Mouse (Mus musculus) forebrain, postnatal 0 days (tissue): ENCODE data around the gene Psmb5. TPM values are rescaled to one million over a fixed set of nuclear protein-coding genes. Genes with fewer than 3 reads are reported as not detected.

Source experiments
- ATAC-seq: fragments of 200-750 bp; cut with Nextera tagmentation; 2 replicates; pipeline ENCODE4 v1.8.0; 2017; ENCODE audit warnings: mild to moderate bottlenecking, moderate library complexity
- DNase-seq: peaks from one replicate; pipeline ENCODE4 v3.0.0-alpha.2; 2015
- H3K27ac ChIP-seq: fragments of 300-500 bp; sonication (generic); 2 replicates; pipeline ENCODE4 v1.5.1; 2014; ENCODE audit warnings: low read depth, mild to moderate bottlenecking, antibody characterized with exemption, low read length, moderate library complexity, mixed read lengths
- H3K27me3 ChIP-seq: fragments of 300-500 bp; sonication (generic); 2 replicates; pipeline ENCODE4 v1.6.1; 2014; ENCODE audit warnings: mild to moderate bottlenecking, low read length, mixed read lengths; ENCODE audit not compliant: insufficient read depth
- H3K36me3 ChIP-seq: fragments of 300-500 bp; sonication (generic); 2 replicates; pipeline ENCODE4 v1.6.1; 2014; ENCODE audit warnings: mild to moderate bottlenecking, moderate library complexity; ENCODE audit not compliant: insufficient read depth
- H3K4me1 ChIP-seq: fragments of 300-500 bp; sonication (generic); 2 replicates; pipeline ENCODE4 v1.6.1; 2014; ENCODE audit warnings: antibody characterized with exemption; ENCODE audit not compliant: insufficient read depth
- H3K4me2 ChIP-seq: fragments of 300-500 bp; sonication (generic); 2 replicates; pipeline ENCODE4 v1.6.1; 2014; ENCODE audit warnings: low read depth, mild to moderate bottlenecking, moderate library complexity
- H3K4me3 ChIP-seq: fragments of 300-500 bp; sonication (generic); 2 replicates; pipeline ENCODE4 v1.5.1; 2014; ENCODE audit warnings: low read depth, low read length, mixed read lengths
- H3K9ac ChIP-seq: fragments of 300-500 bp; sonication (generic); 2 replicates; pipeline ENCODE4 v1.6.1; 2014; ENCODE audit warnings: mild to moderate bottlenecking
- H3K9me3 ChIP-seq: fragments of 300-500 bp; sonication (generic); 2 replicates; pipeline ENCODE4 v1.6.1; 2016; ENCODE audit warnings: low read length
- CTCF ChIP-seq: sonication (generic); IDR thresholded peaks from 2 replicates; pipeline ENCODE4 v1.5.1; 2016; ENCODE audit warnings: antibody characterized with exemption, control low read depth, low read depth
- WGBS: fragments of 180-500 bp; shearing (Covaris S2); extraction: QIAGEN DNeasy Blood & Tissue Kit; methylation state at CpG from one replicate; pipeline ENCODE4 v1.1.7; 2014; 5-methylcytosine and 5-hydroxymethylcytosine counted together
- polyA plus RNA-seq: library from polyadenylated mRNA; unstranded; fragments of >200 nt; fragmentation: Nextera tagmentation; extraction: Ambion mirVana; gene quantifications from 2 replicates; pipeline ENCODE4 v1.2.1, GENCODE M21; 2015
- total RNA-seq: library from RNA; depleted of rRNA; stranded (reverse); fragments of >200 nt; gene quantifications from 2 replicates; pipeline ENCODE4 v1.2.3, GENCODE M21; 2014

Psmb5 gene
- total and polyA plus RNA-seq, 2 experiments from 2014 or later: 180 to 420 TPM

GRCm38 (mm10) chr14:54607226-54607625 lies 10.6 kb downstream of the Psmb5 start:
- no peaks in the 10 kb centered on the region for H3K9me3 ChIP-seq
- no peak for TF ChIP-seq CTCF
- WGBS: 59% methylated on average over 8 of the region's 8 CpGs
- no peaks in the 10 kb centered on the region for H3K36me3 ChIP-seq
- no peaks in the 10 kb centered on the region for H3K27me3 ChIP-seq
- DNase-seq (no peak), ATAC-seq (no peak)
- H3K4me2 ChIP-seq: no peak overlapping the region
- H3K4me1 ChIP-seq: peaks cover 16% of the 10 kb centered on the region; the same call in 1 of the 2 replicates
- H3K27ac ChIP-seq: no peak overlapping the region
- no peak overlapping the region for H3K9ac ChIP-seq
- no peak overlapping the region for H3K4me3 ChIP-seq

- peak; percentile 82 for DNase-seq
- H3K27me3 ChIP-seq: no peaks in the 10 kb centered on the region
- ATAC-seq: peak; percentile 17
- peak within 1 kb of the TSS; percentile 70 for H3K27ac ChIP-seq
- no peak for TF ChIP-seq CTCF
- 2% methylated on average over 36 of the region's 39 CpGs for WGBS
- H3K9me3 ChIP-seq: no peaks in the 10 kb centered on the region
- peak within 1 kb of the TSS; percentile 65 for H3K4me2 ChIP-seq
- peak within 1 kb of the TSS; percentile 46 for H3K9ac ChIP-seq
- peak within 1 kb of the TSS; percentile 46 for H3K4me3 ChIP-seq
- peaks cover 16% of the 10 kb centered on the region; the same call in 1 of the 2 replicates for H3K4me1 ChIP-seq
- H3K36me3 ChIP-seq: no peaks in the 10 kb centered on the region
These were observed 12.0 kb downstream of the Psmb5 start, which contains the start of gene 4931414P19Rik for GRCm38 (mm10) chr14:54605752-54606321. Gene 4931414P19Rik, minus strand, starts transcription at chr14:54605993.

GRCm38 (mm10) chr14:54603686-54604085 lies 14.1 kb downstream of the Psmb5 start:
- WGBS: 78% methylated on average over 8 of the region's 8 CpGs
- Histone ChIP-seq H3K9me3 (no peaks in the 10 kb centered on the region), H3K4me2 (peak overlapping the region; percentile 54), H3K27me3 (no peaks in the 10 kb centered on the region), H3K9ac (peak overlapping the region; percentile 74; the same call in 1 of the 2 replicates), H3K4me3 (peak overlapping the region; percentile 54), H3K4me1 (peaks cover 16% of the 10 kb centered on the region; the same call in 1 of the 2 replicates), H3K36me3 (no peaks in the 10 kb centered on the region), H3K27ac (peak overlapping the region; percentile 97)
- ATAC-seq: no peak
- TF ChIP-seq CTCF: no peak
- no peak for DNase-seq

- Histone ChIP-seq H3K27ac (peak overlapping the region; percentile 97), H3K9ac (peak overlapping the region; percentile 74), H3K27me3 (no peaks in the 10 kb centered on the region), H3K36me3 (no peaks in the 10 kb centered on the region), H3K4me2 (peak overlapping the region; percentile 54), H3K4me1 (peaks cover 16% of the 10 kb centered on the region; the same call in 1 of the 2 replicates), H3K4me3 (peak overlapping the region; percentile 54), H3K9me3 (no peaks in the 10 kb centered on the region)
- ATAC-seq (peak; percentile 99), DNase-seq (peak; percentile 99)
- TF ChIP-seq CTCF: peak; percentile 12; the same call in 1 of the 2 replicates
- WGBS: under 1% methylated on average over 46 of the region's 46 CpGs
These were observed 14.7 kb downstream of the Psmb5 start for GRCm38 (mm10) chr14:54603038-54603654.

- H3K4me3 ChIP-seq: peak overlapping the region; percentile 54
- WGBS: 39% methylated on average over 4 of the region's 4 CpGs
- ATAC-seq: peak; percentile 4
- H3K27ac ChIP-seq: peak overlapping the region; percentile 97
- DNase-seq: no peak
- H3K27me3 ChIP-seq: no peaks in the 10 kb centered on the region
- no peaks in the 10 kb centered on the region for H3K36me3 ChIP-seq
- no peaks in the 10 kb centered on the region for H3K9me3 ChIP-seq
- no peak for TF ChIP-seq CTCF
- peak overlapping the region; percentile 74 for H3K9ac ChIP-seq
- peak overlapping the region; percentile 54 for H3K4me2 ChIP-seq
- peaks cover 16% of the 10 kb centered on the region; the same call in 1 of the 2 replicates for H3K4me1 ChIP-seq
These were observed 15.2 kb downstream of the Psmb5 start for GRCm38 (mm10) chr14:54602613-54603012.

- WGBS: 76% methylated on average over 2 of the region's 2 CpGs
- H3K4me1 ChIP-seq: peaks cover 16% of the 10 kb centered on the region; the same call in 1 of the 2 replicates
- H3K9ac ChIP-seq: no peak overlapping the region
- no peak overlapping the region for H3K4me2 ChIP-seq
- no peaks in the 10 kb centered on the region for H3K27me3 ChIP-seq
- H3K4me3 ChIP-seq: no peak overlapping the region
- TF ChIP-seq CTCF: no peak
- no peak overlapping the region for H3K27ac ChIP-seq
- ATAC-seq: no peak
- H3K36me3 ChIP-seq: no peaks in the 10 kb centered on the region
- no peaks in the 10 kb centered on the region for H3K9me3 ChIP-seq
- DNase-seq: no peak
These were observed 16.2 kb downstream of the Psmb5 start for GRCm38 (mm10) chr14:54601601-54602000.

GRCm38 (mm10) chr14:54597084-54597483 lies 20.7 kb downstream of the Psmb5 start:
- ATAC-seq: no peak
- DNase-seq: no peak
- no peaks in the 10 kb centered on the region for H3K4me1 ChIP-seq
- no peaks in the 10 kb centered on the region for H3K36me3 ChIP-seq
- H3K27ac ChIP-seq: no peak overlapping the region
- no peaks in the 10 kb centered on the region for H3K9me3 ChIP-seq
- no peak overlapping the region for H3K4me3 ChIP-seq
- peak; percentile 49 for TF ChIP-seq CTCF
- no peak overlapping the region for H3K4me2 ChIP-seq
- no peaks in the 10 kb centered on the region for H3K27me3 ChIP-seq
- WGBS: 86% methylated on average over 7 of the region's 7 CpGs
- no peak overlapping the region for H3K9ac ChIP-seq
